Mouse (Mus musculus): ENCODE data around the gene Col24a1. TPM values are rescaled to one million over a fixed set of nuclear protein-coding genes. Genes with fewer than 3 reads are reported as not detected.

Gene Col24a1
- polyA plus RNA-seq, 1 experiment = 9.0 TPM

DNA sequence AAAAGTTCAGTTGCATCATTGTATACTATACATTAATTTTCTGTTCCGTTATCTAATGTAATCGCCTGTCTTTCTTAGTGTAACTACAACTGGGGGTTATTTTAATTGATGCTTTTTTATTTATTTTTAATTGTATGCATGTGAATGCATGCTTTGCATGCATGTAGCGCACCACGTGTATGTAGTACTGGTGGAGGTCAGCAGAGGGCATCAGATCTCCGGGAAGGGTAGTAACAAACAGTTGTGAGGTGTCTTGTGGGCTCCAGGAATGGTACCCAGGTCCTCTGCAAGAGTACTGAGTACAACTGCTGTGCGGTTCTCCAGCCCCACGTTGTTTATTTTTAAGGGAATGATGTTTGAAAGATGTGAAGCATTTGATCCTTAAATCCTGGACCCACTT is 306.8 kb downstream of the Col24a1 start:
- TF ChIP-seq CTCF (IDR thresholded peaks at IDR 0.05; ENCODE audit: extremely low read depth, insufficient read depth, low read length) = no peak
- no peak for TF ChIP-seq POLR2A (IDR thresholded peaks at IDR 0.05; ENCODE audit: extremely low read depth, insufficient read depth, low read length)
- no peak overlapping the region for H3K4me3 ChIP-seq (ENCODE audit: insufficient read depth, low read length)
- H3K27ac ChIP-seq (ENCODE audit: insufficient read depth, low read length) = no peak overlapping the region

GRCm38 (mm10) chr3:145600801-145601200 is 308.5 kb downstream of the Col24a1 start:
- Histone ChIP-seq H3K4me1 (ENCODE audit: control insufficient read depth, insufficient read depth, low read length) (no peaks in the 10 kb centered on the region), H3K4me3 (ENCODE audit: insufficient read depth, low read length) (no peak overlapping the region), H3K27ac (ENCODE audit: insufficient read depth, low read length) (no peak overlapping the region)
- TF ChIP-seq POLR2A (IDR thresholded peaks at IDR 0.05; ENCODE audit: extremely low read depth, insufficient read depth, low read length) = no peak
- no peak for TF ChIP-seq CTCF (IDR thresholded peaks at IDR 0.05; ENCODE audit: extremely low read depth, insufficient read depth, low read length)

More for the DNA sequence above, 306.8 kb downstream of the Col24a1 start:
- no peaks in the 10 kb centered on the region for H3K4me1 ChIP-seq (ENCODE audit: control insufficient read depth, insufficient read depth, low read length)

GRCm38 (mm10) chr3:145601345-145601744 is 309.1 kb downstream of the Col24a1 start:
- no peak for TF ChIP-seq CTCF (IDR thresholded peaks at IDR 0.05; ENCODE audit: extremely low read depth, insufficient read depth, low read length)
- TF ChIP-seq POLR2A (IDR thresholded peaks at IDR 0.05; ENCODE audit: extremely low read depth, insufficient read depth, low read length) = no peak
- Histone ChIP-seq H3K4me1 (ENCODE audit: control insufficient read depth, insufficient read depth, low read length) (no peaks in the 10 kb centered on the region), H3K27ac (ENCODE audit: insufficient read depth, low read length) (no peak overlapping the region), H3K4me3 (ENCODE audit: insufficient read depth, low read length) (no peak overlapping the region)

Other genes starting within 250 kb of the Col24a1 start
- gene Clca2, start 193.0 kb upstream of the Col24a1 start, polyA plus RNA-seq (2012; rRNA removed) = not detected in 2 replicates
- gene Odf2l, start 173.9 kb upstream of the Col24a1 start, polyA plus RNA-seq (2012; rRNA removed) = 15.2 and 15.9 TPM in 2 replicates